Mouse (Mus musculus): ENCODE measurements around the gene Zfp652. TPM values are rescaled to one million over a fixed set of nuclear protein-coding genes. Genes with fewer than 3 reads are reported as not detected.
"Not testable (repeated sequence)": the region's sequence is repeated elsewhere in the genome, so short reads cannot be mapped to it uniquely, and the experiment has no call there.

The Zfp652 gene
- polyA plus RNA-seq, 1 experiment from 2014 or later = 13.6 TPM

GRCm38 (mm10) chr11:95746821-95747220, 34.3 kb downstream of the Zfp652 start:
- H3K4me1 ChIP-seq (ENCODE audit: control insufficient read depth, insufficient read depth, low read length) = peaks cover 4% of the 10 kb centered on the region; the same call in 1 of the 2 replicates
- no peak for ATAC-seq (replicated peaks; ENCODE audit: extremely low read depth, insufficient read depth, low FRiP score)
- H3K27ac ChIP-seq (ENCODE audit: low read length) = no peak overlapping the region
- no peak overlapping the region for H3K4me2 ChIP-seq (ENCODE audit: low read depth, low read length)
- peaks cover 12% of the 10 kb centered on the region for H3K36me3 ChIP-seq (ENCODE audit: control insufficient read depth, insufficient read depth)
- no peak overlapping the region for H3K4me3 ChIP-seq (ENCODE audit: low read length)
- no peaks in the 10 kb centered on the region for H3K9me3 ChIP-seq (replicated peaks; ENCODE audit: control insufficient read depth, low read length)
- WGBS = 84% methylated on average over 4 of the region's 4 CpGs
- H3K9ac ChIP-seq (ENCODE audit: low read length) = no peak overlapping the region
- H3K27me3 ChIP-seq (ENCODE audit: control insufficient read depth, insufficient read depth, low read length) = no peaks in the 10 kb centered on the region

GRCm38 (mm10) chr11:95748331-95748730, 35.9 kb downstream of the Zfp652 start:
- Histone ChIP-seq H3K36me3 (ENCODE audit: control insufficient read depth, insufficient read depth) (peaks cover 19% of the 10 kb centered on the region), H3K27me3 (ENCODE audit: control insufficient read depth, insufficient read depth, low read length) (no peaks in the 10 kb centered on the region), H3K27ac (ENCODE audit: low read length) (no peak overlapping the region), H3K4me2 (ENCODE audit: low read depth, low read length) (no peak overlapping the region), H3K9me3 (replicated peaks; ENCODE audit: control insufficient read depth, low read length) (no peaks in the 10 kb centered on the region), H3K4me1 (ENCODE audit: control insufficient read depth, insufficient read depth, low read length) (peaks cover 4% of the 10 kb centered on the region; the same call in 1 of the 2 replicates), H3K4me3 (ENCODE audit: low read length) (no peak overlapping the region), H3K9ac (ENCODE audit: low read length) (no peak overlapping the region)
- 70% methylated on average over 5 of the region's 5 CpGs for WGBS
- no peak for ATAC-seq (replicated peaks; ENCODE audit: extremely low read depth, insufficient read depth, low FRiP score)

- Histone ChIP-seq H3K36me3 (ENCODE audit: control insufficient read depth, insufficient read depth) (peaks cover 27% of the 10 kb centered on the region), H3K9ac (ENCODE audit: low read length) (no peak overlapping the region), H3K4me1 (ENCODE audit: control insufficient read depth, insufficient read depth, low read length) (no peaks in the 10 kb centered on the region), H3K9me3 (replicated peaks; ENCODE audit: control insufficient read depth, low read length) (no peaks in the 10 kb centered on the region), H3K27me3 (ENCODE audit: control insufficient read depth, insufficient read depth, low read length) (no peaks in the 10 kb centered on the region), H3K4me2 (ENCODE audit: low read depth, low read length) (no peak overlapping the region), H3K27ac (ENCODE audit: low read length) (no peak overlapping the region), H3K4me3 (ENCODE audit: low read length) (no peak overlapping the region)
- WGBS = 82% methylated on average over 15 of the region's 15 CpGs
- ATAC-seq (replicated peaks; ENCODE audit: extremely low read depth, insufficient read depth, low FRiP score) = no peak
These were observed 37.1 kb downstream of the Zfp652 start for GRCm38 (mm10) chr11:95749619-95750018.

- Histone ChIP-seq H3K27ac (ENCODE audit: low read length) (no peak overlapping the region), H3K4me2 (ENCODE audit: low read depth, low read length) (no peak overlapping the region), H3K4me3 (ENCODE audit: low read length) (no peak overlapping the region), H3K4me1 (ENCODE audit: control insufficient read depth, insufficient read depth, low read length) (no peaks in the 10 kb centered on the region), H3K27me3 (ENCODE audit: control insufficient read depth, insufficient read depth, low read length) (no peaks in the 10 kb centered on the region), H3K9ac (ENCODE audit: low read length) (no peak overlapping the region), H3K36me3 (ENCODE audit: control insufficient read depth, insufficient read depth) (peaks cover 31% of the 10 kb centered on the region), H3K9me3 (replicated peaks; ENCODE audit: control insufficient read depth, low read length) (no peaks in the 10 kb centered on the region)
- no peak for ATAC-seq (replicated peaks; ENCODE audit: extremely low read depth, insufficient read depth, low FRiP score)
- 0% methylated on average over 1 of the region's 1 CpGs for WGBS
These were observed 38.5 kb downstream of the Zfp652 start for GRCm38 (mm10) chr11:95750995-95751394.

- H3K4me3 ChIP-seq (ENCODE audit: low read length); H3K9me3 ChIP-seq (replicated peaks; ENCODE audit: control insufficient read depth, low read length); ATAC-seq (replicated peaks; ENCODE audit: extremely low read depth, insufficient read depth, low FRiP score); H3K9ac ChIP-seq (ENCODE audit: low read length); H3K27me3 ChIP-seq (ENCODE audit: control insufficient read depth, insufficient read depth, low read length); H3K4me1 ChIP-seq (ENCODE audit: control insufficient read depth, insufficient read depth, low read length); H3K4me2 ChIP-seq (ENCODE audit: low read depth, low read length); H3K27ac ChIP-seq (ENCODE audit: low read length): not testable (repeated sequence)
- WGBS = 96% methylated on average over 4 of the region's 4 CpGs
- H3K36me3 ChIP-seq (ENCODE audit: control insufficient read depth, insufficient read depth) = peaks cover 28% of the 10 kb centered on the region
These were observed 42.7 kb downstream of the Zfp652 start for GRCm38 (mm10) chr11:95755137-95755536.

- ATAC-seq (replicated peaks; ENCODE audit: extremely low read depth, insufficient read depth, low FRiP score) = no peak
- 85% methylated on average over 5 of the region's 5 CpGs for WGBS
- H3K27me3 ChIP-seq (ENCODE audit: control insufficient read depth, insufficient read depth, low read length) = no peaks in the 10 kb centered on the region
- peaks cover 13% of the 10 kb centered on the region for H3K36me3 ChIP-seq (ENCODE audit: control insufficient read depth, insufficient read depth)
- H3K4me2 ChIP-seq (ENCODE audit: low read depth, low read length) = no peak overlapping the region
- no peak overlapping the region for H3K27ac ChIP-seq (ENCODE audit: low read length)
- no peaks in the 10 kb centered on the region for H3K4me1 ChIP-seq (ENCODE audit: control insufficient read depth, insufficient read depth, low read length)
- H3K9ac ChIP-seq (ENCODE audit: low read length) = no peak overlapping the region
- H3K9me3 ChIP-seq (replicated peaks; ENCODE audit: control insufficient read depth, low read length) = no peaks in the 10 kb centered on the region
- no peak overlapping the region for H3K4me3 ChIP-seq (ENCODE audit: low read length)
These were observed 48.0 kb downstream of the Zfp652 start for GRCm38 (mm10) chr11:95760521-95760920.

GRCm38 (mm10) chr11:95762996-95763395, 50.5 kb downstream of the Zfp652 start:
- ATAC-seq (replicated peaks; ENCODE audit: extremely low read depth, insufficient read depth, low FRiP score) = no peak
- Histone ChIP-seq H3K4me2 (ENCODE audit: low read depth, low read length) (no peak overlapping the region), H3K4me3 (ENCODE audit: low read length) (no peak overlapping the region), H3K27ac (ENCODE audit: low read length) (no peak overlapping the region), H3K9me3 (replicated peaks; ENCODE audit: control insufficient read depth, low read length) (no peaks in the 10 kb centered on the region), H3K4me1 (ENCODE audit: control insufficient read depth, insufficient read depth, low read length) (no peaks in the 10 kb centered on the region), H3K27me3 (ENCODE audit: control insufficient read depth, insufficient read depth, low read length) (no peaks in the 10 kb centered on the region), H3K9ac (ENCODE audit: low read length) (no peak overlapping the region), H3K36me3 (ENCODE audit: control insufficient read depth, insufficient read depth) (peaks cover 13% of the 10 kb centered on the region)
- 71% methylated on average over 4 of the region's 4 CpGs for WGBS

- H3K4me3 ChIP-seq (ENCODE audit: low read length) = no peak overlapping the region
- H3K27ac ChIP-seq (ENCODE audit: low read length) = no peak overlapping the region
- H3K36me3 ChIP-seq (ENCODE audit: control insufficient read depth, insufficient read depth) = peaks cover 18% of the 10 kb centered on the region
- H3K9ac ChIP-seq (ENCODE audit: low read length) = no peak overlapping the region
- WGBS = 84% methylated on average over 8 of the region's 8 CpGs
- H3K9me3 ChIP-seq (replicated peaks; ENCODE audit: control insufficient read depth, low read length) = no peaks in the 10 kb centered on the region
- no peak for ATAC-seq (replicated peaks; ENCODE audit: extremely low read depth, insufficient read depth, low FRiP score)
- H3K4me1 ChIP-seq (ENCODE audit: control insufficient read depth, insufficient read depth, low read length) = no peaks in the 10 kb centered on the region
- H3K27me3 ChIP-seq (ENCODE audit: control insufficient read depth, insufficient read depth, low read length) = no peaks in the 10 kb centered on the region
- H3K4me2 ChIP-seq (ENCODE audit: low read depth, low read length) = no peak overlapping the region
These were observed 52.3 kb downstream of the Zfp652 start for GRCm38 (mm10) chr11:95764806-95765205.

- ATAC-seq (replicated peaks; ENCODE audit: extremely low read depth, insufficient read depth, low FRiP score) = no peak
- H3K27me3 ChIP-seq (ENCODE audit: control insufficient read depth, insufficient read depth, low read length) = no peaks in the 10 kb centered on the region
- 82% methylated on average over 10 of the region's 10 CpGs for WGBS
- no peak overlapping the region for H3K4me2 ChIP-seq (ENCODE audit: low read depth, low read length)
- no peak overlapping the region for H3K27ac ChIP-seq (ENCODE audit: low read length)
- H3K36me3 ChIP-seq (ENCODE audit: control insufficient read depth, insufficient read depth) = peaks cover 15% of the 10 kb centered on the region
- H3K4me1 ChIP-seq (ENCODE audit: control insufficient read depth, insufficient read depth, low read length) = no peaks in the 10 kb centered on the region
- no peak overlapping the region for H3K9ac ChIP-seq (ENCODE audit: low read length)
- no peak overlapping the region for H3K4me3 ChIP-seq (ENCODE audit: low read length)
- no peaks in the 10 kb centered on the region for H3K9me3 ChIP-seq (replicated peaks; ENCODE audit: control insufficient read depth, low read length)
These were observed 52.9 kb downstream of the Zfp652 start for GRCm38 (mm10) chr11:95765334-95765733.

GRCm38 (mm10) chr11:95768244-95768643, 55.8 kb downstream of the Zfp652 start:
- no peaks in the 10 kb centered on the region for H3K27me3 ChIP-seq (ENCODE audit: control insufficient read depth, insufficient read depth, low read length)
- ATAC-seq (replicated peaks; ENCODE audit: extremely low read depth, insufficient read depth, low FRiP score) = no peak
- H3K4me3 ChIP-seq (ENCODE audit: low read length) = no peak overlapping the region
- no peak overlapping the region for H3K9ac ChIP-seq (ENCODE audit: low read length)
- H3K36me3 ChIP-seq (ENCODE audit: control insufficient read depth, insufficient read depth) = peaks cover 15% of the 10 kb centered on the region
- no peak overlapping the region for H3K27ac ChIP-seq (ENCODE audit: low read length)
- no peaks in the 10 kb centered on the region; the same call in 1 of the 2 replicates for H3K4me1 ChIP-seq (ENCODE audit: control insufficient read depth, insufficient read depth, low read length)
- H3K4me2 ChIP-seq (ENCODE audit: low read depth, low read length) = no peak overlapping the region
- no peaks in the 10 kb centered on the region for H3K9me3 ChIP-seq (replicated peaks; ENCODE audit: control insufficient read depth, low read length)
- WGBS = 77% methylated on average over 6 of the region's 6 CpGs

Measured in heart, embryonic 16.5 days (tissue).